Mouse (Mus musculus): ENCODE measurements around the gene Ccdc188. TPM values are rescaled to one million over a fixed set of nuclear protein-coding genes. Genes with fewer than 3 reads are reported as not detected.

Ccdc188 gene
- total RNA-seq, 1 experiment = not detected

GRCm38 (mm10) chr16:18258221-18258620, 40.5 kb downstream of the Ccdc188 start, which contains the start of gene Gm49776:
Gm49776 (minus strand) TSS chr16:18258321.
- H3K36me3 ChIP-seq (ENCODE audit: control insufficient read depth, insufficient read depth, low read length, poor library complexity, severe bottlenecking) = peaks cover 47% of the 10 kb centered on the region
- H3K27ac ChIP-seq (ENCODE audit: insufficient read depth, low read depth, low read length, poor library complexity, severe bottlenecking) = no peak within 1 kb of the TSS
- in situ Hi-C loops (cut with MboI; ENCODE audit: low sequenced_read_pairs in 2 of 2, unreplicated experiment in 2 of 2) = no loop called here
- no peak within 1 kb of the TSS for H3K4me3 ChIP-seq (ENCODE audit: insufficient read depth in 1 of 2, low read depth in 1 of 2, low read length in 2 of 2, poor library complexity in 1 of 2, severe bottlenecking in 1 of 2)
- no peaks in the 10 kb centered on the region for H3K9me3 ChIP-seq (ENCODE audit: control insufficient read depth, insufficient read depth, low read depth, low read length)
- TF ChIP-seq ZNF384 (IDR thresholded peaks at IDR 0.05; ENCODE audit: low read depth, low read length) (no peak), ZC3H11A (IDR thresholded peaks at IDR 0.05; ENCODE audit: borderline replicate concordance, low read depth, low read length) (no peak), CHD2 (IDR thresholded peaks at IDR 0.05; ENCODE audit: low read depth, low read length) (no peak), MAFK (IDR thresholded peaks at IDR 0.05; ENCODE audit: insufficient read depth, low read depth, low read length) (no peak), HCFC1 (IDR thresholded peaks at IDR 0.05; ENCODE audit: borderline replicate concordance, insufficient read depth, low read length) (no peak)
- DNase-seq (ENCODE audit: low read depth, low spot score) = no peak
- no peaks in the 10 kb centered on the region for H3K4me1 ChIP-seq (ENCODE audit: control insufficient read depth in 2 of 2, insufficient read depth in 2 of 2, low read length in 2 of 2, poor library complexity in 1 of 2)
- no peak within 1 kb of the TSS for H3K9ac ChIP-seq (ENCODE audit: insufficient read depth, low read depth, low read length, poor library complexity, severe bottlenecking)

- in situ Hi-C loops (cut with MboI; ENCODE audit: low sequenced_read_pairs in 2 of 2, unreplicated experiment in 2 of 2) = no loop called here
- no peak for DNase-seq (ENCODE audit: low read depth, low spot score)
- H3K4me3 ChIP-seq (ENCODE audit: insufficient read depth in 1 of 2, low read depth in 1 of 2, low read length in 2 of 2, poor library complexity in 1 of 2, severe bottlenecking in 1 of 2) = no peak overlapping the region
- H3K9ac ChIP-seq (ENCODE audit: insufficient read depth, low read depth, low read length, poor library complexity, severe bottlenecking) = no peak overlapping the region
- TF ChIP-seq ZC3H11A (IDR thresholded peaks at IDR 0.05; ENCODE audit: borderline replicate concordance, low read depth, low read length) = no peak
- no peak for TF ChIP-seq MAFK (IDR thresholded peaks at IDR 0.05; ENCODE audit: insufficient read depth, low read depth, low read length)
- no peak for TF ChIP-seq ZNF384 (IDR thresholded peaks at IDR 0.05; ENCODE audit: low read depth, low read length)
- TF ChIP-seq HCFC1 (IDR thresholded peaks at IDR 0.05; ENCODE audit: borderline replicate concordance, insufficient read depth, low read length) = no peak
- no peak for TF ChIP-seq CHD2 (IDR thresholded peaks at IDR 0.05; ENCODE audit: low read depth, low read length)
- no peaks in the 10 kb centered on the region for H3K9me3 ChIP-seq (ENCODE audit: control insufficient read depth, insufficient read depth, low read depth, low read length)
- peaks cover 24% of the 10 kb centered on the region for H3K36me3 ChIP-seq (ENCODE audit: control insufficient read depth, insufficient read depth, low read length, poor library complexity, severe bottlenecking)
- H3K4me1 ChIP-seq (ENCODE audit: control insufficient read depth in 2 of 2, insufficient read depth in 2 of 2, low read length in 2 of 2, poor library complexity in 1 of 2) = 0 out of 4 replicates have a peak, but pooled peaks cover 0 to 2% of the 10 kb centered on the region in 2 experiments
- H3K27ac ChIP-seq (ENCODE audit: insufficient read depth, low read depth, low read length, poor library complexity, severe bottlenecking) = no peak overlapping the region
Measured at GRCm38 (mm10) chr16:18265024-18265423, 47.3 kb downstream of the Ccdc188 start.

GRCm38 (mm10) chr16:18268182-18268581, 50.5 kb downstream of the Ccdc188 start:
- TF ChIP-seq ZNF384 (IDR thresholded peaks at IDR 0.05; ENCODE audit: low read depth, low read length) (no peak), ZC3H11A (IDR thresholded peaks at IDR 0.05; ENCODE audit: borderline replicate concordance, low read depth, low read length) (no peak), CHD2 (IDR thresholded peaks at IDR 0.05; ENCODE audit: low read depth, low read length) (no peak), MAFK (IDR thresholded peaks at IDR 0.05; ENCODE audit: insufficient read depth, low read depth, low read length) (no peak), HCFC1 (IDR thresholded peaks at IDR 0.05; ENCODE audit: borderline replicate concordance, insufficient read depth, low read length) (no peak)
- DNase-seq (ENCODE audit: low read depth, low spot score) = no peak
- H3K36me3 ChIP-seq (ENCODE audit: control insufficient read depth, insufficient read depth, low read length, poor library complexity, severe bottlenecking) = peaks cover 24% of the 10 kb centered on the region
- in situ Hi-C loops (cut with MboI; ENCODE audit: low sequenced_read_pairs in 2 of 2, unreplicated experiment in 2 of 2) = no loop called here
- H3K4me3 ChIP-seq (ENCODE audit: insufficient read depth in 1 of 2, low read depth in 1 of 2, low read length in 2 of 2, poor library complexity in 1 of 2, severe bottlenecking in 1 of 2) = no peak overlapping the region
- no peak overlapping the region for H3K27ac ChIP-seq (ENCODE audit: insufficient read depth, low read depth, low read length, poor library complexity, severe bottlenecking)
- no peaks in the 10 kb centered on the region for H3K9me3 ChIP-seq (ENCODE audit: control insufficient read depth, insufficient read depth, low read depth, low read length)
- no peak overlapping the region for H3K9ac ChIP-seq (ENCODE audit: insufficient read depth, low read depth, low read length, poor library complexity, severe bottlenecking)
- H3K4me1 ChIP-seq (ENCODE audit: control insufficient read depth in 2 of 2, insufficient read depth in 2 of 2, low read length in 2 of 2, poor library complexity in 1 of 2) = peaks cover 2% of the 10 kb centered on the region in 2 experiments; a peak in 1 of 4 replicates

Other genes with a start within 250 kb of the Ccdc188 start
- gene Vpreb2, start 237.5 kb upstream of the Ccdc188 start, total RNA-seq (2012; rRNA removed) = not detected in 2 replicates
- 23.8 and 30.9 TPM in 2 replicates for gene Dgcr6, start 165.0 kb upstream of the Ccdc188 start, total RNA-seq (2012; rRNA removed)
- gene Prodh, start 127.7 kb upstream of the Ccdc188 start, total RNA-seq (2012; rRNA removed) = 39.6 and 73.6 TPM in 2 replicates
- 0.22 and 0.48 TPM in 2 replicates for gene Rtn4r, start 90.2 kb upstream of the Ccdc188 start, total RNA-seq (2012; rRNA removed)
- gene Zdhhc8, start 17.3 kb downstream of the Ccdc188 start, total RNA-seq (2012; rRNA removed) = 16.2 and 17.0 TPM in 2 replicates
- gene Trmt2a, start 30.8 kb downstream of the Ccdc188 start, total RNA-seq (2012; rRNA removed) = 99.3 and 102 TPM in 2 replicates
- 302 and 410 TPM in 2 replicates for gene Ranbp1, start 30.9 kb downstream of the Ccdc188 start, total RNA-seq (2012; rRNA removed)
- 0.63 and 1.7 TPM in 2 replicates for gene Gm49776, start 40.4 kb downstream of the Ccdc188 start, total RNA-seq (2012; rRNA removed)
- 65.7 and 84.1 TPM in 2 replicates for gene Dgcr8, start 71.4 kb downstream of the Ccdc188 start, total RNA-seq (2012; rRNA removed)
- gene Tango2, start 130.2 kb downstream of the Ccdc188 start, total RNA-seq (2012; rRNA removed) = 10.0 and 10.4 TPM in 2 replicates
- gene Arvcf, start 130.3 kb downstream of the Ccdc188 start, total RNA-seq (2012; rRNA removed) = 48.0 and 60.1 TPM in 2 replicates
- gene Txnrd2, start 208.5 kb downstream of the Ccdc188 start, total RNA-seq (2012; rRNA removed) = 7.9 and 8.4 TPM in 2 replicates
- gene Comt, start 209.0 kb downstream of the Ccdc188 start, total RNA-seq (2012; rRNA removed) = 40.1 and 41.0 TPM in 2 replicates